Mouse (Mus musculus): ENCODE data around the gene Zdhhc12.

The Zdhhc12 gene

GRCm38 (mm10) chr2:30107646-30108045, 14.2 kb upstream of the Zdhhc12 start:
- no peak for ATAC-seq (ENCODE audit: insufficient number of reproducible peaks, low FRiP score, low TSS enrichment)

GRCm38 (mm10) chr2:30106364-30106763, 12.9 kb upstream of the Zdhhc12 start:
- ATAC-seq (ENCODE audit: insufficient number of reproducible peaks, low FRiP score, low TSS enrichment): no peak

GRCm38 (mm10) chr2:30100214-30100613, 6.8 kb upstream of the Zdhhc12 start:
- ATAC-seq (ENCODE audit: insufficient number of reproducible peaks, low FRiP score, low TSS enrichment): no peak

- no peak for ATAC-seq (ENCODE audit: insufficient number of reproducible peaks, low FRiP score, low TSS enrichment)
Measured at GRCm38 (mm10) chr2:30095882-30096527, 2.6 kb upstream of the Zdhhc12 start.

GRCm38 (mm10) chr2:30094208-30094588, 750 bp upstream of the Zdhhc12 start:
- ATAC-seq (ENCODE audit: insufficient number of reproducible peaks, low FRiP score, low TSS enrichment): no peak

GRCm38 (mm10) chr2:30092280-30092918, 1.0 kb downstream of the Zdhhc12 start:
- ATAC-seq (ENCODE audit: insufficient number of reproducible peaks, low FRiP score, low TSS enrichment): no peak

GRCm38 (mm10) chr2:30091521-30091920, 1.9 kb downstream of the Zdhhc12 start:
- no peak for ATAC-seq (ENCODE audit: insufficient number of reproducible peaks, low FRiP score, low TSS enrichment)

GRCm38 (mm10) chr2:30087310-30087709, 6.1 kb downstream of the Zdhhc12 start:
- ATAC-seq (ENCODE audit: insufficient number of reproducible peaks, low FRiP score, low TSS enrichment): no peak

- ATAC-seq (ENCODE audit: insufficient number of reproducible peaks, low FRiP score, low TSS enrichment): no peak
Measured at GRCm38 (mm10) chr2:30084632-30085031, 8.8 kb downstream of the Zdhhc12 start.

- no peak for ATAC-seq (ENCODE audit: insufficient number of reproducible peaks, low FRiP score, low TSS enrichment)
Measured at GRCm38 (mm10) chr2:30084113-30084512, 9.3 kb downstream of the Zdhhc12 start.

GRCm38 (mm10) chr2:30080181-30080800, 13.2 kb downstream of the Zdhhc12 start:
- no peak for ATAC-seq (ENCODE audit: insufficient number of reproducible peaks, low FRiP score, low TSS enrichment)

- no peak for ATAC-seq (ENCODE audit: insufficient number of reproducible peaks, low FRiP score, low TSS enrichment)
Measured at GRCm38 (mm10) chr2:30078760-30079159, 14.7 kb downstream of the Zdhhc12 start.

GRCm38 (mm10) chr2:30078349-30078712, 15.1 kb downstream of the Zdhhc12 start:
- ATAC-seq (ENCODE audit: insufficient number of reproducible peaks, low FRiP score, low TSS enrichment): no peak

GRCm38 (mm10) chr2:30077502-30078348, 15.7 kb downstream of the Zdhhc12 start, which contains the start of gene Pkn3:
Pkn3 (plus strand) TSS chr2:30077684.
- peak; percentile 61; the same call in 1 of the 2 replicates for ATAC-seq (ENCODE audit: insufficient number of reproducible peaks, low FRiP score, low TSS enrichment)

GRCm38 (mm10) chr2:30076959-30077358, 16.5 kb downstream of the Zdhhc12 start:
- ATAC-seq (ENCODE audit: insufficient number of reproducible peaks, low FRiP score, low TSS enrichment): no peak

- no peak for ATAC-seq (ENCODE audit: insufficient number of reproducible peaks, low FRiP score, low TSS enrichment)
Measured at GRCm38 (mm10) chr2:30076439-30076838, 17.0 kb downstream of the Zdhhc12 start.

GRCm38 (mm10) chr2:30075625-30076024, 17.8 kb downstream of the Zdhhc12 start:
- ATAC-seq (ENCODE audit: insufficient number of reproducible peaks, low FRiP score, low TSS enrichment): no peak

- ATAC-seq (ENCODE audit: insufficient number of reproducible peaks, low FRiP score, low TSS enrichment): no peak
Measured at GRCm38 (mm10) chr2:30073285-30073684, 20.2 kb downstream of the Zdhhc12 start.

- no peak for ATAC-seq (ENCODE audit: insufficient number of reproducible peaks, low FRiP score, low TSS enrichment)
Measured at GRCm38 (mm10) chr2:30072875-30073274, 20.6 kb downstream of the Zdhhc12 start.

GRCm38 (mm10) chr2:30067962-30068361, 25.5 kb downstream of the Zdhhc12 start:
- no peak for ATAC-seq (ENCODE audit: insufficient number of reproducible peaks, low FRiP score, low TSS enrichment)
